Comparison of ENCODE assay signal across 14 mouse cellular contexts in the genomic region with DNA sequence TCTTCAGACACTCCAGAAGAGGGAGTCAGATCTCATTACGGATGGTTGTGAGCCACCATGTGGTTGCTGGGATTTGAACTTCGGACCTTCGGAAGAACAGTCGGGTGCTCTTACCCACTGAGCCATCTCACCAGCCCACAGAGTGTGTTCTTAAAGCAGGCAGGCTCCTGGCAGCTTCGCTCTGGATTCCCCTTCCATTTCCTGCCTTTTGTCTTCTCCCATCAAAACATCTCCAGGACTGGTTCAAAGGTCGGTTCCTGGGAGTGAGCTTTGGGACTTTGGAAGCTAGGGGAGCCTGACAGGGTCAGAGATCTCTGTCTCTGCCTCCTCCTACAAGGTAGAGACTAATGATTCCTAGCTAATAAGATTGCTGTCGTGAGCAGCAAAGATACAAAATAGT. TPM values are rescaled to one million over a fixed set of nuclear protein-coding genes. Genes with fewer than 3 reads are reported as not detected.
"Had no signal": no experiment of that assay in that cellular context is flagged by ENCODE, and none has a peak within 500 bp of the region (broad histone marks: within the 10 kb centered on the region; RNA-seq: fewer than 3 reads in every experiment).

No protein-coding gene starts in this region.

RNA-seq across cellular contexts. Expression of gene Cryaa, which starts 17.7 kb away (rescaled TPM):
- polyA plus RNA-seq: heart, embryonic 10.5 days; heart, embryonic 12.5 days; heart, embryonic 14.5 days; hindbrain, embryonic 10.5 days; hindbrain, embryonic 12.5 days; inflammation-experienced regulatory T-cells, adult 6 months; kidney, embryonic 14.5 days; kidney, embryonic 16.5 days; limb, embryonic 11.5 days; limb, embryonic 13.5 days; liver, adult 2 months; liver, embryonic 12.5 days; liver, embryonic 14.5 days; liver, embryonic 16.5 days had no signal
